Mouse (Mus musculus) gastrocnemius, postnatal 10 days (tissue): ENCODE measurements at regions not wholly inside any gene's neighbourhood (a gene's known extent, or its start where the extent isn't known, plus 50 kb on each side); places are given as distances from the start of the nearest gene placed in this dataset.

Experiments
- DNase-seq: peaks from one replicate; pipeline ENCODE4 v3.0.0; 2021; ENCODE audit warnings: mixed read lengths

GRCm38 (mm10) chr11:92858170-92858569 lies 239.7 kb upstream of the Car10 start:
- DNase-seq = no peak

GRCm38 (mm10) chr11:92889693-92890454 lies 208.0 kb upstream of the Car10 start:
- DNase-seq = peak; percentile 51

GRCm38 (mm10) chr11:92899296-92899695 lies 198.5 kb upstream of the Car10 start:
- no peak for DNase-seq
